Mouse (Mus musculus) adrenal gland, postnatal 0 days (tissue): ENCODE data around the gene Rbm41. TPM values are rescaled to one million over a fixed set of nuclear protein-coding genes. Genes with fewer than 3 reads are reported as not detected.

ENCODE experiments used
- polyA plus RNA-seq: library from polyadenylated mRNA; unstranded; fragments of >200 nt; fragmentation: Nextera tagmentation; extraction: Ambion mirVana; gene quantifications from 2 replicates; pipeline ENCODE4 v1.2.1, GENCODE M21; 2015

The Rbm41 gene
- 1.7 and 3.0 TPM in 2 replicates for polyA plus RNA-seq

DNA sequence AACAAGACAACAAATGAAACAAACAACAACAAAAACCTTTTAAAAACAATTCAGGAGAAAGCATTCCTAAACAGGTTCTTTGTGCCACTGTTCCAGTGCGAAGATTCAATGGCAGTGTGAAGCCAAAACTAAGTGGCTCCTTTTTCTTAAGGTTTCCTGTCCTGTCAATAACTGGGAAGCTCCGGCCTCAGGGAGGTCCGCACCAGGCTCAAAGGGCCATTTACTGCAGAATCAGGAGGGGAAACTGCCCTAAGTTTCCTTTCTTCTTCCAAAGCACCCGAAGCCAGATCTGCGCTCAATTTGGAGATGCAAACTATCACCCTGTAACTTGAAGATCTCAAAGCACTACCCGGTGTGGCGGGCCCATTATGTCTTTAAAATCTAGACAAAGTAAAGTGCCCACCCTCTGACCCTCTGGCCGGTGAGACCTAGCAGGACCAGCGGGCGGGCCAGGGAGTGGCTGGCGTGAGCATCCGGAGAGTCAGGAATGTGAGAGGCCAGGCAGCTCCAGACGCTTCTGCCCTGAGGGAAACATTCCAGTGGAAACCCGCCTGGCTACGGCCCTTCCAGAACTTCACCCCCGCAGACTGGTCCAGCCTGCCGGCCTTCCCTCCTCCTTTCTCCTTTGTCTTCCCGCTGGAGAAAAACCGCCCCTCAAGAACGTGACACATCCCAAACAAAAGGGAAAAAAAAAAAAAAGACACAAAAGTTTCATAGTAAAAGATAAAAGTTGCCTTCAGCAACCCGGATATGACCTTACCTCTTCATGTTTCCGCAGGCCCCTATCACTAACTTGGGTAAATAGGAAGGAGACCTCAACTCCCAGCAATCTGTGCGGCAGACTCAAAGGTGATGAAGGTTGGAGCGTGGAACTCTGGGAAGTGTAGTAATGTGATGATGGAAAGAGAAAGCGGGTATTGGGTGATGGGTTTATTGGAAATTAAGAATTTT lies at the start of gene Rbm41:
Gene Rbm41, minus strand, starts transcription at position 856 of the 951 bp plus-strand sequence.

DNA sequence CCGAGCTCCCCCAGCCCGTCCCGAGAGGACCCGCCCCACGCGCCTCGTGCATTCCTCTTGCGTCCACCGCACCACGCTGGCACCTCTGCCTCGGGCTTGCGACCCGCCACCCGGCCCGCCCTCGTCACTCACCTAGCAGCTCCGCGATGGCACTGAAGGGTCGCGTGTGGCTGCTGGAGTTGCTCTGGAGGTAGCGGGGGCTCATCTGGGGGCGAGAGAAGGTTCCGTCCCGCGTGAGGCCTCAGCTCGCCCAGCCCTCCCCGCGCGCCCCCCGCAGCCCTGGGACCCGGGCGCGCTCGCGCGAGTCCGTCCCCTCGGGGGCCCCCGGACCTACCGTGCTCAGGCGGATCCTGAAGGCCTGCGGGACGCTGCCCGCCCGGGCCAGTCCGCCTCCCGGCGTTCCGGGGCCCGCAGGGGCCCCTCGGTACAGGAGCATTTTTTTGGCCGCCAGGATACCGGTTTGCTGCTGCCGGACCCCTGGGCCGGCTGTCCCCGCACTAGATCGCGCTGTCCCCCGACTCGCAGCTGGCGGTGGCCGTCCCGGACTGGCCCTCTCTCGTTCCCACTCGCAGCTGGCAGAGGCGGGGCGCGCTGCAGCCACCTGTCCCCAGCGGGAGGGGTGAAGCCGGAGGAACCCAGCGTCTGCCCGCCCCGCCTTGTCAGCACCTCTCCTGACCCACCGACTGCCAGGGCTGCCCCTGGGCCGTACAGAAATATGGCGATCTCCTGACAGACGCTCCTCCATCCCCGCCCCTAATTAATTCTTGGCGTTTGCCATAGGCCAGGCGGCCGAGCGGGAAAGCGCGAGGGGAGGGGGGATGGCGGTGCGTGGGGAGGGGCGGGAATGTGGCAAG lies 127.2 kb downstream of the Rbm41 start, which contains the start of gene Morc4:
Gene Morc4, minus strand, starts transcription at position 740 of the 854 bp plus-strand sequence.

Other genes with a start within 250 kb of the Rbm41 start
- not detected in 2 replicates for gene Ripply1, start 216.2 kb downstream of the Rbm41 start, polyA plus RNA-seq
- gene Cldn2, start 197.8 kb downstream of the Rbm41 start, polyA plus RNA-seq: 0.77 and 0.84 TPM in 2 replicates
- gene Morc4, start 126.9 kb downstream of the Rbm41 start, polyA plus RNA-seq: 4.7 TPM in 2 replicates
- gene Nup62cl, start 64.1 kb upstream of the Rbm41 start, polyA plus RNA-seq: 23.1 and 32.7 TPM in 2 replicates
- gene Pih1h3b, start 64.3 kb upstream of the Rbm41 start, polyA plus RNA-seq: not detected in 2 replicates